Mouse (Mus musculus) heart, adult 2 months (tissue): ENCODE measurements around the gene Sf3a2. TPM values are rescaled to one million over a fixed set of nuclear protein-coding genes. Genes with fewer than 3 reads are reported as not detected.

ENCODE experiments used
- DNase-seq, 2 experiments: peaks; one replicate each; pipeline ENCODE4 v3.0.0; 2021
- H3K27ac ChIP-seq: fragments of 200-600 bp; 2 replicates; pipeline ENCODE4 v1.8.1; 2022
- H3K27me3 ChIP-seq: fragments of 200-500 bp; 2 replicates; pipeline ENCODE4 v1.6.1; 2012; ENCODE audit warnings: mild to moderate bottlenecking, low read length, inconsistent platforms, mixed read lengths; ENCODE audit not compliant: control insufficient read depth, insufficient read depth
- H3K36me3 ChIP-seq: fragments of 200-500 bp; 2 replicates; pipeline ENCODE4 v1.6.1; 2012; ENCODE audit warnings: low read length, inconsistent platforms; ENCODE audit not compliant: control insufficient read depth, insufficient read depth
- H3K4me1 ChIP-seq: fragments of 200-500 bp; 2 replicates; pipeline ENCODE4 v1.6.1; 2011; ENCODE audit warnings: low read length; ENCODE audit not compliant: control insufficient read depth, insufficient read depth
- H3K4me3 ChIP-seq: fragments of 200-600 bp; 2 replicates; pipeline ENCODE4 v1.8.1; 2022
- H3K79me2 ChIP-seq: fragments of 200-500 bp; replicated peaks from 2 replicates; pipeline ENCODE4 v1.6.1; 2012; ENCODE audit warnings: mild to moderate bottlenecking, inconsistent platforms, low read length, moderate library complexity, mixed read lengths; ENCODE audit not compliant: control insufficient read depth, insufficient read depth
- H3K9ac ChIP-seq: fragments of 200-500 bp; 2 replicates; pipeline ENCODE4 v1.6.1; 2012; ENCODE audit warnings: low read depth, mild to moderate bottlenecking, control low read depth, inconsistent platforms, low read length, mixed read lengths
- CTCF ChIP-seq: fragments of 200-600 bp; IDR thresholded peaks from 2 replicates; pipeline ENCODE4 v1.8.1; 2022; ENCODE audit warnings: antibody characterized with exemption, mild to moderate bottlenecking, moderate library complexity
- EP300 ChIP-seq: fragments of 200-500 bp; IDR thresholded peaks from 2 replicates; pipeline ENCODE4 v1.6.1; 2011; ENCODE audit warnings: low read depth, low read length, control low read depth; ENCODE audit not compliant: insufficient read depth
- POLR2A ChIP-seq: fragments of 200-500 bp; IDR thresholded peaks from 2 replicates; pipeline ENCODE4 v1.6.1; 2011; ENCODE audit warnings: mild to moderate bottlenecking, low read depth, low read length, control low read depth; ENCODE audit not compliant: insufficient read depth
- WGBS: fragments of 180-500 bp; shearing (Covaris S2); methylation state at CpG from one replicate; pipeline ENCODE4 v1.1.7; 2018; 5-methylcytosine and 5-hydroxymethylcytosine counted together
- intact Hi-C: fragments of 180-260 bp; cut with DNase I; formaldehyde crosslinking; loops from one replicate; pipeline ENCODE4 v1.15.1; 2025
- polyA plus RNA-seq: library from polyadenylated mRNA; depleted of rRNA; stranded (reverse); fragments of >200 nt; gene quantifications from 2 replicates; pipeline ENCODE4 v1.2.3, GENCODE M21; 2012
- total RNA-seq, 2 experiments: library from RNA; stranded (reverse); gene quantifications; 2 replicates each; pipeline ENCODE4 v1.2.3; 2021

Sf3a2 gene
- total and polyA plus RNA-seq, 3 experiments, result 18.4 to 30.4 (median 27.3) TPM

GRCm38 (mm10) chr10:80831136-80831535 lies 33.1 kb downstream of the Sf3a2 start:
- Histone ChIP-seq H3K4me3 (no peak overlapping the region), H3K27ac (no peak overlapping the region), H3K9ac (no peak overlapping the region), H3K27me3 (peaks cover 3% of the 10 kb centered on the region; the same call in 1 of the 2 replicates), H3K79me2 (peaks cover 7% of the 10 kb centered on the region), H3K36me3 (peaks cover 7% of the 10 kb centered on the region; the same call in 1 of the 2 replicates), H3K4me1 (peaks cover 12% of the 10 kb centered on the region)
- TF ChIP-seq EP300 (no peak), POLR2A (no peak), CTCF (no peak)
- WGBS, result 21% methylated on average over 9 of the region's 9 CpGs
- intact Hi-C loops, result no loop called here
- peak; percentile 43 to 56 for DNase-seq

GRCm38 (mm10) chr10:80832818-80833217 lies 34.8 kb downstream of the Sf3a2 start:
- WGBS, result 71% methylated on average over 7 of the region's 7 CpGs
- no peak for DNase-seq
- Histone ChIP-seq H3K27me3 (peaks cover 3% of the 10 kb centered on the region; the same call in 1 of the 2 replicates), H3K79me2 (0 out of 2 replicates have a peak, but pooled peaks cover under 1% of the 10 kb centered on the region), H3K36me3 (peaks cover 7% of the 10 kb centered on the region; the same call in 1 of the 2 replicates), H3K4me1 (peaks cover 10% of the 10 kb centered on the region), H3K9ac (no peak overlapping the region), H3K27ac (no peak overlapping the region), H3K4me3 (no peak overlapping the region)
- TF ChIP-seq CTCF (no peak), POLR2A (no peak), EP300 (no peak)
- intact Hi-C loops, result no loop called here

GRCm38 (mm10) chr10:80835617-80836016 lies 37.6 kb downstream of the Sf3a2 start:
- TF ChIP-seq EP300 (no peak), CTCF (no peak), POLR2A (no peak)
- no peaks in the 10 kb centered on the region; the same call in 1 of the 2 replicates for H3K4me1 ChIP-seq
- peaks cover 3% of the 10 kb centered on the region; the same call in 1 of the 2 replicates for H3K27me3 ChIP-seq
- no peak overlapping the region for H3K9ac ChIP-seq
- no peak overlapping the region for H3K4me3 ChIP-seq
- H3K79me2 ChIP-seq, result no peaks in the 10 kb centered on the region
- no peaks in the 10 kb centered on the region for H3K36me3 ChIP-seq
- intact Hi-C loops, result no loop called here
- DNase-seq, result no peak
- no peak overlapping the region for H3K27ac ChIP-seq
- WGBS, result 58% methylated on average over 30 of the region's 30 CpGs

GRCm38 (mm10) chr10:80836949-80837379 lies 39.0 kb downstream of the Sf3a2 start:
- DNase-seq, result peak in 1 of 2 experiments; percentile 58
- no peak overlapping the region for H3K4me3 ChIP-seq
- H3K36me3 ChIP-seq, result no peaks in the 10 kb centered on the region
- 34% methylated on average over 7 of the region's 7 CpGs for WGBS
- no peaks in the 10 kb centered on the region; the same call in 1 of the 2 replicates for H3K4me1 ChIP-seq
- H3K9ac ChIP-seq, result no peak overlapping the region
- TF ChIP-seq POLR2A (no peak), CTCF (no peak), EP300 (no peak)
- intact Hi-C loops, result no loop called here
- peak overlapping the region; percentile 53; the same call in 1 of the 2 replicates for H3K27ac ChIP-seq
- peaks cover 3% of the 10 kb centered on the region; the same call in 1 of the 2 replicates for H3K27me3 ChIP-seq
- no peaks in the 10 kb centered on the region for H3K79me2 ChIP-seq

- 19% methylated on average over 2 of the region's 2 CpGs for WGBS
- Histone ChIP-seq H3K4me1 (no peaks in the 10 kb centered on the region; the same call in 1 of the 2 replicates), H3K27me3 (peaks cover 3% of the 10 kb centered on the region; the same call in 1 of the 2 replicates), H3K4me3 (no peak overlapping the region), H3K36me3 (no peaks in the 10 kb centered on the region), H3K79me2 (no peaks in the 10 kb centered on the region), H3K9ac (no peak overlapping the region), H3K27ac (peak overlapping the region; percentile 53)
- 0 out of 2 replicates have a peak, but pooled peaks have one; percentile 33 for TF ChIP-seq EP300
- no peak for TF ChIP-seq CTCF
- TF ChIP-seq POLR2A, result no peak
- intact Hi-C loops, result no loop called here
- DNase-seq, result peak in 1 of 2 experiments; percentile 76
Measured at GRCm38 (mm10) chr10:80837827-80838226, 39.8 kb downstream of the Sf3a2 start.

- H3K36me3 ChIP-seq, result no peaks in the 10 kb centered on the region
- H3K27me3 ChIP-seq, result peaks cover 3% of the 10 kb centered on the region; the same call in 1 of the 2 replicates
- TF ChIP-seq POLR2A (no peak), EP300 (no peak)
- H3K4me3 ChIP-seq, result no peak overlapping the region
- DNase-seq, result no peak
- H3K79me2 ChIP-seq, result no peaks in the 10 kb centered on the region
- H3K27ac ChIP-seq, result peak overlapping the region; percentile 49
- WGBS, result 52% methylated on average over 2 of the region's 2 CpGs
- intact Hi-C loops, result no loop called here
- no peaks in the 10 kb centered on the region; the same call in 1 of the 2 replicates for H3K4me1 ChIP-seq
- no peak overlapping the region for H3K9ac ChIP-seq
Measured at GRCm38 (mm10) chr10:80838346-80838912, 40.4 kb downstream of the Sf3a2 start.
